Mouse (Mus musculus) cortical plate, adult 2 months (tissue): ENCODE data around the gene Vapb.

ENCODE experiments used
- CTCF ChIP-seq: fragments of 200-500 bp; IDR thresholded peaks from 2 replicates; pipeline ENCODE4 v1.5.1; 2011; ENCODE audit warnings: mild to moderate bottlenecking, control low read depth, low read length; ENCODE audit not compliant: insufficient read depth; ENCODE audit errors: extremely low read depth
- POLR2A ChIP-seq: fragments of 200-500 bp; IDR thresholded peaks from 2 replicates; pipeline ENCODE4 v1.6.1; 2011; ENCODE audit warnings: mild to moderate bottlenecking, low read length, control low read depth; ENCODE audit not compliant: insufficient read depth; ENCODE audit errors: extremely low read depth

- no peak for TF ChIP-seq CTCF
- TF ChIP-seq POLR2A, result no peak
Measured at GRCm38 (mm10) chr2:173810036-173810850, 72.9 kb downstream of the Vapb start.
